Mouse (Mus musculus) frontal cortex, adult (tissue): ENCODE measurements around the gene Bhlhe41.

ENCODE experiments used
- ATAC-seq: cut with Nextera tagmentation; 2 replicates; pipeline ENCODE4 v1.9.2; 2017; ENCODE audit warnings: mild to moderate bottlenecking, moderate library complexity, mixed read lengths; ENCODE audit not compliant: low TSS enrichment

Gene Bhlhe41

DNA sequence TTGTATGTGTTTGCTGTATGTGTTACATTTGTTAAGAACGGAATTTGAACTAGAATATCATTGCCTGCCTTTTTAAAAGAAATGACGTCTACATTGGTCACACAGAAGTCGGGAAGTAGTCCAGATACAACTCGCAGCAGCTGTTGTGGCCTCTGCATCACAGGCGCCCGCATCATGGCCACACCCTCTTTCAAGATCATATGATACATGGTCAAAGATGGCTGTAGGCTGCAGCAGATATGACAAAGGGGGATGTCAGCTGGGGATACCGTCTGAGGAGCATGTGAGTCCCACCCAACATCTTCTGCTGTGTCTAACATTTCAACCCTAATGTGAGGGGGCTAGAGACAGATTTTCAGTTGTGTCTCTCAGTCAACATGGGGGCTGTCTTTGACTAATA, 6.7 kb upstream of the Bhlhe41 start:
- no peak for ATAC-seq

DNA sequence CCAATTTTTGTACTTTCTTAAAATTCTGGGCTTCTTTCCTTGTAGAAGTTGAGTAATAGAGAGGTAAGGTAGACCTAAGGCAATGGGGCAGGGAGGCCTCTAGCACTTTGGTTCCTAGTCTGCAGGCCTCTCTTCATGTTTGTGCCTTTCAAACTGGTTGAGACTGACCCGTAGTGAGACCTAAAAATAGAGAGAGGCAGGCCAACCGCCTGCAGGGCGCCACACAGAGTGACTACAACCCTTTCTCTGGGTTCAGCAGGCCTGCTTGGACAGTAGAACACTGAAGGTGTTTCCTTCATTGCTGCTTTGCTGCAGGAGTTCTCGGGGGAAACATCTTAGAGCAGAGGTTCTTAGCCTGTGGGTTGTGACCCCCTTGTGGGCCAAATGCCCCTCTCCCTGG, 5.6 kb upstream of the Bhlhe41 start:
- no peak for ATAC-seq

DNA sequence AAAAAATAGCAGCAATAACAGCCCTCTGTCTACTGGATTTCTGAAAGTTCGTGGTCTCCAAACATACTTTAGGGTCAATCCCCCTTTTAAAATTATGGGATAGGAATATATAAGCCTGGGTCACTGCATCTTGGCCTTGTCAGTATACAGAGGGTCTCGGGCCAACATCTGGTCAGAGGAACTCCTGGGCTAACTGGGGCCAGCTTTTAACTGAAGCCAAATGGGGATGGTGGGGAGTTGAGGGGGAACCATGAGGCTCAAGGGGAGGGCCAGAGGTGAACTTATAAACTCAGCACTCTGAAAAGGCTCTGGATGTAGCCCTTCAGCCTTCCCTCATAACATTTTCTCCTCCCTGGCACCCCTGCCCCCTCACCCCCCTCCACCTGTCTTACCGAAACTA, 1.8 kb upstream of the Bhlhe41 start:
- no peak for ATAC-seq

- peak; percentile 55 for ATAC-seq
Observed at GRCm38 (mm10) chr6:145865886-145866851, 811 bp upstream of the Bhlhe41 start.

DNA sequence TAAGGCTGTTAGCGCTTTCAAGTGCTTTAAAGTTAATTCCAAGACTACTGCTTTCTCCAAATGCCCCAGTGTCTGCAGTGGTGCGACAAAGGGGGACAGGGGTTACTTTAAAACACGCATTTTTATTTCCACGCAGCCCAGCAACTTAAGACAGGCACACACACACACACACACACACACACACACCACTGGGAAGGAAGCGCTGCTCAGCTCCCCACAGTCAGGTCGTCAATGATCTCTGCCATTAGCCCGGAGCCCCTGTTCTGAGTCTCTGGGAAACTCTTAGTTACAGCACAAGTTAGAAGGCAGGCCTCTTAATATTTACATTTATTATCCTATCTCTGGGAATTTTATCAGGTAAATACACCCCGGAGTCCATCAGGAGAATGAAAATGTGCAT, 1.2 kb downstream of the Bhlhe41 start:
- no peak for ATAC-seq

DNA sequence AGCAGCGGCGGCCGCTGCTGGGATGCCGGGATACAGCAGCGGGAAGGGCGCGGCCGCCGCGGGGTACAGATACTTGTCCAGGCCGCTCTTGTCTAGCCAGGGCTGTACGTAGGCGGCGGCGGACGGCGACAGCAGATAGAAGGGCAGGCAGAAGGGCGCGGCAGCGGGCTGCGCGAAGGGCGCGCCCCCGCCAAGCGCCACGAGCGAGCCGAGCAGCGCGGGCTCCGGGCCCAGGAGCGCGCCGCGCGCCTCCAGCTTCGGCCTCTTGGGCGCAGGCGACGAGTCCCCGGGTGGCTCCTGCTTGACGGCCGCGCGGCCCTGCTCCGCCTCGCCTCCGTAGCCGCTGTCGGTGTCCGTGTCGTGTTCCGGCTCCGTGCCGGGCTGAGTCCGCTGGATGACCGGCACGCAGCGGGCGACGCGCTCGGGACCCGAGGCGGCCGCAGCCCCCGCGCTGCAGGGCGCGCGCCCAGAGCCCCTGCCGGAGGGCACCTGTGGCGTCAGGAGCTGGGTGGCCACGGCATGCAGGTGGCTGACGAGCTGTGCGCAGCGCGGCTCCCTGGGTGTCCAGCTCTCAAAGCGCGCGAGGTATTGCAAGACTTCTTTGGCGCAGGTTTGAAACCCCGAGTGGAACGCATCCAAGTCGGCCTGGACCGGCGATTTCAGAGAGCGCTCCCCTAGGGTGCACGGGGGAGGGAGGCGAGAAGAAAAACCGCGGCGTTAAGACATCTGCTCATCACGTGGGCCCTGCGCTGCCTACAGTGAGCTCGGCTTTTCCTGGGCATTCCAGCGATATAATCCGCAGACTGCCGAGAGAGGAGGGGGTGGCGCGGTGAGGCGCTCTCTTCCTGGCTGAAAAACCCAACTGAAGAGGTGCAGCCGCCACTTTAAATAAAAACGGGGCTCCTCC, 2.0 kb downstream of the Bhlhe41 start:
- ATAC-seq: peak; percentile 19

- ATAC-seq: no peak
Observed at GRCm38 (mm10) chr6:145862739-145863064, 2.7 kb downstream of the Bhlhe41 start.

DNA sequence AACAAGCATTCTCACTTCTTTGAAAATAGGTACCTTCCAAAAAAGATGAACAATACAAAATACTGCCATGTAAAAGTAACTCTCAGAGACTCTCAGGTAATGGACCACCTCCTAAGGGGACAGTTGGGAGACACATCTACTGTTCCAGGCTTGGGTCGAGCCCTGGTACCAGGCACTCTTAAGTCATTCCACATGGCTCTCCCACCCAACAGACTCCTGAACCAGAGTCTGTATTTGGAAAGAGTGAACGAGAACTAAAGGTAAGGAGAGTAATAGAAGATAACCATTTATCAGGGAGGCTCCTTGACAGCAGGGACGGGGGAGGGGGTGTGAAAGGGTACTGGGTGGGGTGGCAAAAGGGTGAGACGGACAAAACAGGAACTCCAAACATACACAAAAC, 3.0 kb downstream of the Bhlhe41 start:
- ATAC-seq: no peak

DNA sequence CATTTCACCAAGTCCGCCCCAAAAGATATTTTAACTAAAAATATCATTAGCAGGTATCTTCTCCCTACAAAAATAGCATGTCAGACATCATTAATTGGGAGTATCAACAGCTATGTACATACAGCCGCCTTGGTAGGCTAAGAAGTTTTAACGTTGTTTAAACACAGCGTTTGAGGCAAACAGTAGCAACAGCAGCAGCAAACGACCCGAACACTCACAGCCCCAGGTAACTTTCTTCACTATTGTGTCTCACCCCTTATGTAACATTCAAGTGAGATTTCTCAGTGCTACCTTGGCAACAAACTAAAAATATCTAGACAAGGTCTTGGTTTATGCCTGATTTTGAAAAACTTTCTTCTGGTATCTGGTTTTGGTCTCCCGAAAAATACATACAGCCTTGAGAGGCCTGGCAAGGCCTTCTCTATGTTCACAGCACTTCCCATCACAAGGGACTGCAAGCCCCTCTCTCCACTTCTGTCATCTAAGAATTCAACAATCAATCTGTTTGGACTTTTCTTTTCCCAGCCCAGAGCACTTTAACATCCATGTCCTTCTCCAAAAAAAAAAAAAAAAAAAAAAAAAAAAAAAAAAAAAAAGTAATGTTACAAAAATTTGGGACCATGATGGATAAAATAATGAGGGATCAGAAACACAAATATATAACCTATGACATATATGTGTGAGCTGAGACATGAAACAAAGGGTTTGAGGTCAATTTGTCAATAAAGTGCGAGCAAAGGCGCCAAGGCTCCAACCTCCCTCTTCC, 3.7 kb downstream of the Bhlhe41 start:
- no peak for ATAC-seq

- no peak for ATAC-seq
Observed at GRCm38 (mm10) chr6:145860350-145860749, 5.0 kb downstream of the Bhlhe41 start.

GRCm38 (mm10) chr6:145858414-145858813, 6.9 kb downstream of the Bhlhe41 start:
- ATAC-seq: no peak

DNA sequence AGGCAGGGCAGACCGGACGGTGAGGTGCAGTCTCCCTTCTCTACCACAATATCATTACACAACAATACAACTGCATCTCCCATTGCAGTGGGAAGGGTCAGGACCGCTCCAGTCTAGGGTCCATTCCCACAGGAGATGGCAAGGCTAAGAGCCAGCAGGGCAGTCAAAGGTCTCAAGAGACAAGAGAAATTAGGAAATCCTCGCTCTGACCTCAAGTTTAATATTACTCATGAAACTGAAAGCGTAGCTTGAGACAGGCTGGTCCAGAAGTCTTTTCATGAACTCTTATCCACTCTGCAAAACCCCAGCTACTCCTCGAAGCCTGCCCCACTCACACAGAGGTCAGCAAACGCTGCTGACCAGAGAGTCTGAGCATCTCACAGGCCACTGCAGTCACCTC, 7.9 kb downstream of the Bhlhe41 start:
- no peak for ATAC-seq

GRCm38 (mm10) chr6:145855720-145856551, 9.4 kb downstream of the Bhlhe41 start:
- peak; percentile 64 for ATAC-seq

DNA sequence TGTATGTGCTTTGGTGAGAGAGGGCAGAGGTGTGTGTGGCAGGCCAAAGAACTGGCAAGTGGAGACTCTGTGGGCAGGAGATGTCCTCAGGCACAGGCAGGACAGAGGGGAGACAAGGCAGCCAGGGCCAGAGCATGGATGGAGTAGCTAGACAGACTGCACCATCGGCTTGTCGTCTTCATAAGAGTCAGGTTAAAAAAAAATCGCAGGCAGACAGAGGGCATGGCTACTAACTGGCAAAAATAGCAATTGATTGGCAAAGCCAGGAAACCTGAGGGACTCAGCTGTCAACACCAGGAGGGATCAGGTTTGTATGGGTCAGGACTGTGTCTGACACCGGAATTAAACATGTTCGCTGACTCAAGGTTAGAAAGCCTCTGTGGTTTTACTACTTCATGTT, 10.6 kb downstream of the Bhlhe41 start:
- ATAC-seq: no peak

- ATAC-seq: no peak
Observed at GRCm38 (mm10) chr6:145853356-145854079, 11.8 kb downstream of the Bhlhe41 start.

GRCm38 (mm10) chr6:145852708-145853107, 12.7 kb downstream of the Bhlhe41 start:
- ATAC-seq: peak; percentile 51

DNA sequence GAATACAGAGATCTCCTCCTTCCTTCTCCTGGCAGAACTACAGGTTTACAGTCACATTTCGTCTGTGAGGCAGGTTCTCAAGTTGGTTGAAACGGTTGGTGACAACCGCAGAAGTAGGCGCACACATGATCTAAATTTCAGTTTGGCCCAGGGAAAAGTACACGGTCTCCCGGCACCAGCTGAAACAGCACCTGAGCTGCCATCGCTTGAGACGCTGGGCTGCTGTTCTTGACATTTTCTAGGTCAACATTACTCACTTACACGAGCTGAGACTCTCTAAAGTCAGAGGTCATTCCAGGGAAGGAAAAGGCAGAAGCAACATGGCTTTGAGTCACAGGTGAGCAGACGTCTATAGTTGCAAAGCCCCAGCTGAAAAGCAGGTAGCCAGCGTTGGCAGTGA, 13.4 kb downstream of the Bhlhe41 start:
- ATAC-seq: no peak

GRCm38 (mm10) chr6:145850789-145851188, 14.6 kb downstream of the Bhlhe41 start:
- no peak for ATAC-seq

DNA sequence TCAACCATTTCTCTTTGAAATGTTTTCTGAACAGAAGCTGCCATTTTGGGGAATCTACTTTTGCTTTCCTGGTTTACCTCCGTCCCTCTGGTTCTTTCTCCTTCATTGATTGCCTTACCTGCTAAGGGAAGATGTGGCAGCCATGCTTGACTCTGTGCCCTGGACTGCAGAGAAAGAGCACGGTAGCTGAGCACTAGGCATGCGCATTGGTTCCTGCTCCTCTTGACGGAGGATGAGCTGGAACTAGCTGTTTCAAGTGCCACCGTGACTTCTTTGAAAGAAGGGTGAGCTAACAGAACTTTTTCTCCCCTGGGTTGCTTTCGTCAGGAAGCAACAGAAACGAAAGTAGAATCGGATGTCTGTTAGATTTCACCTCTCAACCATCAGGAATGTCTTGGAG, 17.7 kb downstream of the Bhlhe41 start:
- no peak for ATAC-seq

DNA sequence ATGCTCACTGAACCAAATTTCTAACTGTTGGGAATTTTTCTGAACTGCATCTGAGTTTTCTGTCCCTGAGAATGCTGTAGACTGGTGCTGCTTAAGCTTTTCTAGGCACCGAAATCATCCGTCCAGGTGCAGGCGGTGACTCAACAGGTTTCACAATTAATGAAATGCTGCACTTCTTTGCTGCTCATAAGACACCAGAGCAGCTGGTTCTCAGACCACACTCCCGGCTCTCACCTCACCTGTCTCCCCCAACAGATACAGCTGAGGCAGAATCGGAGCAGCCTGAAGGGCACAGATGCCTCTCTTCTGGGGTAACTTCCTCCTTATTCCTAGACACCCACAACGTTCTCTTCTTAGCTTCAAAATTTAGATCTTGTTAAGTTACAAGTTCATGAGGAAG, 18.4 kb downstream of the Bhlhe41 start:
- no peak for ATAC-seq
